Mouse (Mus musculus): ENCODE measurements around the gene Mad1l1. TPM values are rescaled to one million over a fixed set of nuclear protein-coding genes. Genes with fewer than 3 reads are reported as not detected.

The Mad1l1 gene
- polyA plus RNA-seq, 1 experiment from 2014 or later: 32.2 TPM

GRCm38 (mm10) chr5:140173181-140173580 lies 148.2 kb downstream of the Mad1l1 start:
- WGBS: 79% methylated on average over 4 of the region's 4 CpGs
- H3K4me1 ChIP-seq (ENCODE audit: control insufficient read depth, insufficient read depth, low read depth, low read length): peaks cover 20% of the 10 kb centered on the region
- no peak overlapping the region for H3K27ac ChIP-seq (ENCODE audit: low read depth, low read length)
- no peak overlapping the region for H3K4me3 ChIP-seq (ENCODE audit: low read length)
- H3K9ac ChIP-seq (ENCODE audit: low read depth, low read length): no peak overlapping the region
- no peaks in the 10 kb centered on the region for H3K36me3 ChIP-seq (ENCODE audit: control insufficient read depth, insufficient read depth, low read length)
- no peak for ATAC-seq
- no peaks in the 10 kb centered on the region for H3K27me3 ChIP-seq (replicated peaks; ENCODE audit: control insufficient read depth, insufficient read depth, low read length)
- H3K9me3 ChIP-seq (ENCODE audit: control insufficient read depth, low read length): no peaks in the 10 kb centered on the region
- no peak overlapping the region for H3K4me2 ChIP-seq (ENCODE audit: low read length)

DNA sequence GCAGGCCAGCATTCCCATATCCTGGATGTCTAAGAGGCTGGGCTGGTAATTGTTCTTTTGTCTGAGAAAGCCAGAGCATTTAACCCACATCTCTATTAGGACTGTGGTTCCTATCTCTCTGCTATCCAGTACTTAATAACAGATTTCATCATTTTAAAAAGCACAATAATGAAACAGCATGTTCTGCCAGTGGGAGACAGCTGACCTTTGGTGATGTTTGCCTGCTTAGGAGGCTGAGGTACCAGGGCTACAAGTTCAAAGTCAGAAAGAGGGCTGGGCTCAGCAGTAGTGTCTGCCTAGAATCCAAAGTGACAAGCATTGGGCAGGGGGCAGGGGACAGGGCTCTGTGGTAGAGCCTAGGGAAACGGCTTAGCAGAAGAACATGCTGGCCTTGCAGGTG lies 149.6 kb downstream of the Mad1l1 start:
- no peak overlapping the region for H3K9ac ChIP-seq (ENCODE audit: low read depth, low read length)
- no peak overlapping the region for H3K27ac ChIP-seq (ENCODE audit: low read depth, low read length)
- H3K9me3 ChIP-seq (ENCODE audit: control insufficient read depth, low read length): no peaks in the 10 kb centered on the region
- no peak overlapping the region for H3K4me2 ChIP-seq (ENCODE audit: low read length)
- 45% methylated on average over 1 of the region's 1 CpGs for WGBS
- H3K36me3 ChIP-seq (ENCODE audit: control insufficient read depth, insufficient read depth, low read length): no peaks in the 10 kb centered on the region
- H3K4me1 ChIP-seq (ENCODE audit: control insufficient read depth, insufficient read depth, low read depth, low read length): peaks cover 19% of the 10 kb centered on the region
- no peak overlapping the region for H3K4me3 ChIP-seq (ENCODE audit: low read length)
- H3K27me3 ChIP-seq (replicated peaks; ENCODE audit: control insufficient read depth, insufficient read depth, low read length): no peaks in the 10 kb centered on the region
- no peak for ATAC-seq

DNA sequence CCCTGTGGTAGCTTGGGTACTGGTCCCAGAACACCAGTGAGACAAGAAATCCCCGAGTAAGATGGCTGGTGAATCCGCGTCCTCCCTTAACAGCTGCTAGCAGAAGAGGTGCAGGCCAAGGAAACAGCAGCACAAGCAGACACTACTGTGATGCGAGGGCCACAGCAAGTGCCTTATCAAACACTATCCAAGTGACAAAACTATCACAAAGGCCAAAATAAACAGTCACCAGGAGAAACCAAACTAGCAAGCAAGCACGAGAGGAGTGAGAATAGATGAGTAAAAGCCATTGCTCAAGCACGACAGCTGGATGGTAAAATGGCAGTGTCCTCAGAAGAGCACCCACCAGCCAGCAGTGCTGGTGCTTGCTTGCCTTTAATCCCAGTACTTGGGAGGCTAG lies 153.8 kb downstream of the Mad1l1 start:
- no peaks in the 10 kb centered on the region for H3K36me3 ChIP-seq (ENCODE audit: control insufficient read depth, insufficient read depth, low read length)
- H3K27me3 ChIP-seq (replicated peaks; ENCODE audit: control insufficient read depth, insufficient read depth, low read length): no peaks in the 10 kb centered on the region
- no peaks in the 10 kb centered on the region for H3K4me1 ChIP-seq (ENCODE audit: control insufficient read depth, insufficient read depth, low read depth, low read length)
- WGBS: 81% methylated on average over 6 of the region's 6 CpGs
- no peak for ATAC-seq
- H3K9ac ChIP-seq (ENCODE audit: low read depth, low read length): no peak overlapping the region
- no peak overlapping the region for H3K27ac ChIP-seq (ENCODE audit: low read depth, low read length)
- no peak overlapping the region for H3K4me3 ChIP-seq (ENCODE audit: low read length)
- H3K9me3 ChIP-seq (ENCODE audit: control insufficient read depth, low read length): no peaks in the 10 kb centered on the region
- H3K4me2 ChIP-seq (ENCODE audit: low read length): no peak overlapping the region

- Histone ChIP-seq H3K27ac (ENCODE audit: low read depth, low read length) (no peak overlapping the region), H3K27me3 (replicated peaks; ENCODE audit: control insufficient read depth, insufficient read depth, low read length) (no peaks in the 10 kb centered on the region), H3K4me3 (ENCODE audit: low read length) (no peak overlapping the region), H3K36me3 (ENCODE audit: control insufficient read depth, insufficient read depth, low read length) (no peaks in the 10 kb centered on the region), H3K9ac (ENCODE audit: low read depth, low read length) (no peak overlapping the region), H3K4me1 (ENCODE audit: control insufficient read depth, insufficient read depth, low read depth, low read length) (no peaks in the 10 kb centered on the region), H3K4me2 (ENCODE audit: low read length) (no peak overlapping the region), H3K9me3 (ENCODE audit: control insufficient read depth, low read length) (no peaks in the 10 kb centered on the region)
- 89% methylated on average over 6 of the region's 6 CpGs for WGBS
- no peak for ATAC-seq
Measured at GRCm38 (mm10) chr5:140167080-140167479, 154.3 kb downstream of the Mad1l1 start.

- no peak overlapping the region for H3K9ac ChIP-seq (ENCODE audit: low read depth, low read length)
- ATAC-seq: no peak
- no peak overlapping the region for H3K27ac ChIP-seq (ENCODE audit: low read depth, low read length)
- H3K27me3 ChIP-seq (replicated peaks; ENCODE audit: control insufficient read depth, insufficient read depth, low read length): no peaks in the 10 kb centered on the region
- 86% methylated on average over 6 of the region's 6 CpGs for WGBS
- H3K9me3 ChIP-seq (ENCODE audit: control insufficient read depth, low read length): no peaks in the 10 kb centered on the region
- H3K4me1 ChIP-seq (ENCODE audit: control insufficient read depth, insufficient read depth, low read depth, low read length): no peaks in the 10 kb centered on the region
- H3K4me3 ChIP-seq (ENCODE audit: low read length): no peak overlapping the region
- no peaks in the 10 kb centered on the region for H3K36me3 ChIP-seq (ENCODE audit: control insufficient read depth, insufficient read depth, low read length)
- no peak overlapping the region for H3K4me2 ChIP-seq (ENCODE audit: low read length)
Measured at GRCm38 (mm10) chr5:140163947-140164346, 157.4 kb downstream of the Mad1l1 start.

- Histone ChIP-seq H3K4me1 (ENCODE audit: control insufficient read depth, insufficient read depth, low read depth, low read length) (no peaks in the 10 kb centered on the region), H3K9me3 (ENCODE audit: control insufficient read depth, low read length) (no peaks in the 10 kb centered on the region), H3K4me3 (ENCODE audit: low read length) (no peak overlapping the region), H3K27me3 (replicated peaks; ENCODE audit: control insufficient read depth, insufficient read depth, low read length) (no peaks in the 10 kb centered on the region), H3K27ac (ENCODE audit: low read depth, low read length) (no peak overlapping the region), H3K36me3 (ENCODE audit: control insufficient read depth, insufficient read depth, low read length) (no peaks in the 10 kb centered on the region), H3K9ac (ENCODE audit: low read depth, low read length) (no peak overlapping the region), H3K4me2 (ENCODE audit: low read length) (no peak overlapping the region)
- 93% methylated on average over 6 of the region's 6 CpGs for WGBS
- no peak for ATAC-seq
Measured at GRCm38 (mm10) chr5:140162071-140162845, 159.1 kb downstream of the Mad1l1 start.

- no peak for ATAC-seq
- no peak overlapping the region for H3K4me2 ChIP-seq (ENCODE audit: low read length)
- no peak overlapping the region for H3K4me3 ChIP-seq (ENCODE audit: low read length)
- H3K36me3 ChIP-seq (ENCODE audit: control insufficient read depth, insufficient read depth, low read length): no peaks in the 10 kb centered on the region
- no peaks in the 10 kb centered on the region for H3K27me3 ChIP-seq (replicated peaks; ENCODE audit: control insufficient read depth, insufficient read depth, low read length)
- H3K27ac ChIP-seq (ENCODE audit: low read depth, low read length): no peak overlapping the region
- H3K9me3 ChIP-seq (ENCODE audit: control insufficient read depth, low read length): no peaks in the 10 kb centered on the region
- H3K9ac ChIP-seq (ENCODE audit: low read depth, low read length): no peak overlapping the region
- no peaks in the 10 kb centered on the region for H3K4me1 ChIP-seq (ENCODE audit: control insufficient read depth, insufficient read depth, low read depth, low read length)
- WGBS: 91% methylated on average over 4 of the region's 4 CpGs
Measured at GRCm38 (mm10) chr5:140159007-140159406, 162.3 kb downstream of the Mad1l1 start.

DNA sequence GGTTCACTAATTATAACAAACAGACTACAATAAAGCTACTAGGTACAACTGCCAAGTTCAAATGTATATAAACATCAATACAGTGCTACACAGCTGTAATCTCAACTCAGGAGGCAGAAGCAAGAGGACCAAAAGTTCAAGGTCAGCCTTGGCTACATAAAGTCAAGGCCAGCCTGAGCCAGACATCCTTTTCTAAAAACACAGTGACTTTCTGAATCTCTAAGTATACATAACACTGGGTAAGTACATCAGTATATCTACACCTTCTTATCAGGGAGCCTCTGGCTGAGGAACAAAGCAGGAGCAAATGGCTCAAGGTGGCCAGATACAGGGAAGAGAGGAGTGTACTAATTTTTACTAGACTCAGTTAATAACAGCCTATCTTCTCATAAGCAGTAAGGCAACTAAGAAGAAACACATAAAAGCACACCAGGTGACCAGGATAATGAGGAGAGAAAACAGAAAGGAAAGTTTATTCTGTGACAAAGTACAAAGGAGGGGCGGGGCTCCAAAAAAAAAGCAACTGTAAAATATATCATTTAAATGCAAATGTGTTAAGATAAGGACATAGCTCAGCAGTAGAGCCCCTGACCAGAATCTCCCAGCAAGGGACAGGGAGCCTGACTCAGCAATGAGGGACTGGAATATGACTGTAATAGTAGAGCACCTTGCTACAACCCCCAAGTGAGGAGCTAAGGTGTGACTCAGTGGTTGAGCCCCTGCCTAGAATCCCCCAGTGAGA lies 163.3 kb downstream of the Mad1l1 start:
- Histone ChIP-seq H3K9me3 (ENCODE audit: control insufficient read depth, low read length) (no peaks in the 10 kb centered on the region), H3K27ac (ENCODE audit: low read depth, low read length) (no peak overlapping the region), H3K4me2 (ENCODE audit: low read length) (no peak overlapping the region), H3K36me3 (ENCODE audit: control insufficient read depth, insufficient read depth, low read length) (no peaks in the 10 kb centered on the region), H3K27me3 (replicated peaks; ENCODE audit: control insufficient read depth, insufficient read depth, low read length) (no peaks in the 10 kb centered on the region), H3K4me1 (ENCODE audit: control insufficient read depth, insufficient read depth, low read depth, low read length) (no peaks in the 10 kb centered on the region), H3K9ac (ENCODE audit: low read depth, low read length) (no peak overlapping the region), H3K4me3 (ENCODE audit: low read length) (no peak overlapping the region)
- ATAC-seq: no peak
- 100% methylated on average over 1 of the region's 1 CpGs for WGBS

DNA sequence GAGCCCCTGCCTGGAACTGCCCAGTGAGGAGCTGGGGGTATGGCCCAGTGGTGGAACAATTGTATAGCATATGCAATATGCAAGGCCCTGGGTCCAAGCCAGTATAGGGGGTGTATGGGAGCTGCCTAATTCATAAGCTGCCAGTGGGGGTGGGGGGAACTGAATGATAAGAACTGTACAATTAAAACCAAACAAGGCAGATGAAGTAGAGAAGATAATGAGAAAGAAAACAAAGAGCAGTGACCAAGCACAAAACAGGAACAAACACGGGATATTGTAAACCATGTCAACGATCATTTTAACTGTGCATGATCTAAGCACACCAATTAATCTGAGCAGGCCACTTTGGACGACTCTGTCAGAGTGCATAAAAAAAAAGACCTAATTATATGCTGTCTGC lies 167.2 kb downstream of the Mad1l1 start:
- WGBS: 78% methylated on average over 3 of the region's 3 CpGs
- H3K9ac ChIP-seq (ENCODE audit: low read depth, low read length): no peak overlapping the region
- H3K4me2 ChIP-seq (ENCODE audit: low read length): no peak overlapping the region
- no peaks in the 10 kb centered on the region for H3K27me3 ChIP-seq (replicated peaks; ENCODE audit: control insufficient read depth, insufficient read depth, low read length)
- no peak overlapping the region for H3K4me3 ChIP-seq (ENCODE audit: low read length)
- peaks cover 8% of the 10 kb centered on the region for H3K4me1 ChIP-seq (ENCODE audit: control insufficient read depth, insufficient read depth, low read depth, low read length)
- no peaks in the 10 kb centered on the region for H3K36me3 ChIP-seq (ENCODE audit: control insufficient read depth, insufficient read depth, low read length)
- ATAC-seq: no peak
- no peaks in the 10 kb centered on the region for H3K9me3 ChIP-seq (ENCODE audit: control insufficient read depth, low read length)
- H3K27ac ChIP-seq (ENCODE audit: low read depth, low read length): no peak overlapping the region
